Comparison of ENCODE assay signal across 9 mouse cellular contexts in the genomic region with DNA sequence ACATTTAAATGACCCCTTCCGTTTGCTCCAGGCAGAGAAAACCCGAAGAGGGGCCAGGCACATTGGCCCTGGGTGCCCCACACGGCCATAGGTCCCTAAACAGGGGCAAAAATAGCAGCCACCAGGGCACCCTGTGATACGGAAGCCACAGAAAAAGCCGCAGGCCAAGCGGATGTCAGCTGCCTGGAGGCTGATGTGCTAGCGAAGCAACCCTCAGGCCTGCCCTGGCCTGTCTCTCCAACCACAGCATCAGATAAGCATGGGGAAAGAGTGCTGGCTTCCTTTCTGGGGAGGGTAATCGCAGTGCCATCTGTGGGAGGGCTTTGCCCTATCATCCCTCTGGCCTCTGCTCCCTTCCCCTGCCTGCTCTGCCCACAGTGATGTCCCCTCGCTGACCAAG. TPM values are rescaled to one million over a fixed set of nuclear protein-coding genes. Genes with fewer than 3 reads are reported as not detected.
A peak's percentile ranks its signal among the peaks of the same experiment; 100 is the strongest.
DNase-seq lines count a peak whose midpoint lies in the region; ATAC-seq and TF ChIP-seq lines count a peak whose summit lies in the region.
"Had no signal": no experiment of that assay in that cellular context is flagged by ENCODE, and none has a peak within 500 bp of the region (broad histone marks: within the 10 kb centered on the region; RNA-seq: fewer than 3 reads in every experiment).

No protein-coding gene starts in this region.

- no peak overlapping the region for H3K4me2 ChIP-seq in liver, embryonic 11.5 days
- H3K4me2 ChIP-seq: hindbrain, embryonic 13.5 days had no signal

- H3K79me2 ChIP-seq in C2C12 (ENCODE audit: control insufficient read depth, insufficient read depth): no peaks in the 10 kb centered on the region

- H3K27ac ChIP-seq in liver, embryonic 11.5 days (ENCODE audit: low read depth, low read length): no peak overlapping the region
- H3K27ac ChIP-seq in spleen, adult 2 months (ENCODE audit: insufficient read depth, low read length): no peak overlapping the region
- H3K27ac ChIP-seq: hindbrain, embryonic 13.5 days had no signal

- H3K79me3 ChIP-seq in C2C12 (ENCODE audit: low read depth): no peaks in the 10 kb centered on the region

- peak; percentile 43 to 55 for DNase-seq in CD8-positive naive resting alpha-beta T cell, adult 2 months (ENCODE audit: low read depth in 2 of 2, low spot score in 2 of 2)
- peak; percentile 52 for DNase-seq in liver, embryonic 11.5 days (ENCODE audit: low spot score)
- DNase-seq in spleen, adult 2 months (ENCODE audit: low read depth in 1 of 2, low spot score in 2 of 2): peak; percentile 11 to 39
- no peak for DNase-seq in adrenal gland, postnatal 36 days
- DNase-seq in ovary, postnatal 10 days (ENCODE audit: low spot score): no peak
- DNase-seq in cerebellum, postnatal 4 days (ENCODE audit: low spot score in 2 of 2): no peak
- DNase-seq: lung, postnatal 4 days had no signal

- 32% methylated on average over 9 of the region's 9 CpGs for WGBS in liver, embryonic 11.5 days
- 7% methylated on average over 9 of the region's 9 CpGs for WGBS in spleen, adult 2 months

- H3ac ChIP-seq in C2C12 (ENCODE audit: control insufficient read depth, insufficient read length, low read depth): no peak overlapping the region

- H3K9ac ChIP-seq in liver, embryonic 11.5 days (ENCODE audit: low read depth, low read length): no peak overlapping the region
- H3K9ac ChIP-seq: hindbrain, embryonic 13.5 days had no signal

- H3K27me3 ChIP-seq in C2C12 (ENCODE audit: control insufficient read depth, insufficient read depth, insufficient read length): peaks cover 15% of the 10 kb centered on the region
- peaks cover 8% of the 10 kb centered on the region for H3K27me3 ChIP-seq in liver, embryonic 11.5 days (replicated peaks; ENCODE audit: control insufficient read depth, insufficient read depth, low read length)
- no peaks in the 10 kb centered on the region for H3K27me3 ChIP-seq in spleen, adult 2 months (ENCODE audit: control insufficient read depth, insufficient read depth, low read length)

- peaks cover 6% of the 10 kb centered on the region; the same call in 1 of the 2 replicates for H3K4me1 ChIP-seq in liver, embryonic 11.5 days (replicated peaks; ENCODE audit: control insufficient read depth, insufficient read depth, low read length)
- peaks cover 2% of the 10 kb centered on the region; the same call in 1 of the 2 replicates for H3K4me1 ChIP-seq in spleen, adult 2 months (ENCODE audit: control insufficient read depth, insufficient read depth, insufficient read length)

- no peak for TF ChIP-seq CTCF in C2C12 (IDR thresholded peaks at IDR 0.05; ENCODE audit: control insufficient read depth, insufficient read depth, insufficient read length)
- TF ChIP-seq CTCF in spleen, adult 2 months (IDR thresholded peaks at IDR 0.05; ENCODE audit: extremely low read depth, insufficient read depth, insufficient read length, insufficient replicate concordance): no peak

- peak; percentile 78 for ATAC-seq in liver, embryonic 11.5 days (replicated peaks; ENCODE audit: low FRiP score)

- H3K9me3 ChIP-seq in liver, embryonic 11.5 days (ENCODE audit: control insufficient read depth, low read length): no peaks in the 10 kb centered on the region
- H3K9me3 ChIP-seq: hindbrain, embryonic 13.5 days had no signal

- TF ChIP-seq POLR2A in spleen, adult 2 months (IDR thresholded peaks at IDR 0.05; ENCODE audit: low read depth, low read length): no peak

- H3K4me3 ChIP-seq in C2C12 (ENCODE audit: insufficient read depth, poor library complexity, severe bottlenecking): no peak overlapping the region
- H3K4me3 ChIP-seq in liver, embryonic 11.5 days (ENCODE audit: low read depth, low read length): no peak overlapping the region
- H3K4me3 ChIP-seq in spleen, adult 2 months (ENCODE audit: extremely low read depth, insufficient read depth, insufficient read length): no peak overlapping the region
- H3K4me3 ChIP-seq: hindbrain, embryonic 13.5 days had no signal

- H3K36me3 ChIP-seq in C2C12 (ENCODE audit: control insufficient read depth, insufficient read depth): no peaks in the 10 kb centered on the region
- no peaks in the 10 kb centered on the region for H3K36me3 ChIP-seq in liver, embryonic 11.5 days (ENCODE audit: control insufficient read depth, insufficient read depth, low read length)
- no peaks in the 10 kb centered on the region for H3K36me3 ChIP-seq in spleen, adult 2 months (ENCODE audit: control insufficient read depth, insufficient read depth, low read length)
- H3K36me3 ChIP-seq: hindbrain, embryonic 13.5 days had no signal

TF ChIP-seq in C2C12, 6 proteins besides CTCF, POLR2A, EP300 and RAD21:
- no peak for TF ChIP-seq MYOG (IDR thresholded peaks at IDR 0.05; ENCODE audit: control insufficient read depth, extremely low read depth, insufficient read length)
- TF ChIP-seq MYOD1 (IDR thresholded peaks at IDR 0.05; ENCODE audit: control insufficient read depth, insufficient read length, low read depth): peak; percentile 94

RNA-seq across cellular contexts. Expression of gene Tox2, which starts 26.1 kb away (rescaled TPM):
- 0.14 TPM for polyA plus RNA-seq in C2C12 (2012; fragmentation: generic; extraction: Trizol)
- 2.0 and 3.3 TPM in 2 replicates for polyA plus RNA-seq in liver, embryonic 11.5 days (2014; fragmentation: Nextera tagmentation; extraction: Ambion mirVana)
- polyA plus RNA-seq in spleen, adult 2 months (2012; rRNA removed): 12.1 and 16.6 TPM in 2 replicates
- 10 to 100 TPM in 1 of 2 experiments, 1 to 10 TPM in 1; 1.6 to 12.0 TPM for total RNA-seq in adrenal gland, postnatal 36 days (2021)

Comparison
In these comparisons a context has a peak if more than half of its experiments do, and no peak if none do; other contexts are left out.
1. DNase-seq: peak in CD8-positive naive resting alpha-beta T cell, adult 2 months (2 of 2), liver, embryonic 11.5 days (single experiment) and spleen, adult 2 months (2 of 2); none in adrenal gland, postnatal 36 days (0 of 2), ovary, postnatal 10 days (single experiment) and cerebellum, postnatal 4 days (0 of 2).